Mouse (Mus musculus) lung, embryonic 14.5 days (tissue): ENCODE data around the gene Sema3b. TPM values are rescaled to one million over a fixed set of nuclear protein-coding genes. Genes with fewer than 3 reads are reported as not detected.
A peak's percentile ranks its signal among the peaks of the same experiment; 100 is the strongest.

ENCODE experiments used
- ATAC-seq: fragments of 200-750 bp; cut with Nextera tagmentation; 2 replicates; pipeline ENCODE4 v1.8.0; 2017; ENCODE audit warnings: mild to moderate bottlenecking, moderate TSS enrichment, moderate library complexity; ENCODE audit not compliant: insufficient read depth
- DNase-seq: peaks from one replicate; pipeline ENCODE4 v3.0.0-alpha.2; 2015
- H3K27ac ChIP-seq: fragments of 300-500 bp; sonication (generic); 2 replicates; pipeline ENCODE4 v1.5.1; 2014; ENCODE audit warnings: low read depth, mild to moderate bottlenecking, moderate library complexity
- H3K27me3 ChIP-seq: fragments of 300-500 bp; sonication (generic); 2 replicates; pipeline ENCODE4 v1.6.1; 2014; ENCODE audit warnings: low read length, control low read depth; ENCODE audit not compliant: insufficient read depth
- H3K36me3 ChIP-seq: fragments of 300-500 bp; sonication (generic); 2 replicates; pipeline ENCODE4 v1.6.1; 2014; ENCODE audit warnings: control low read depth; ENCODE audit not compliant: insufficient read depth
- H3K4me1 ChIP-seq: fragments of 300-500 bp; sonication (generic); 2 replicates; pipeline ENCODE4 v1.6.1; 2014; ENCODE audit warnings: antibody characterized with exemption, control low read depth; ENCODE audit not compliant: insufficient read depth
- H3K4me2 ChIP-seq: fragments of 300-500 bp; sonication (generic); 2 replicates; pipeline ENCODE4 v1.6.1; 2014; ENCODE audit warnings: mild to moderate bottlenecking
- H3K4me3 ChIP-seq: fragments of 300-500 bp; sonication (generic); 2 replicates; pipeline ENCODE4 v1.5.1; 2014; ENCODE audit warnings: low read depth, low read length
- H3K9ac ChIP-seq: fragments of 300-500 bp; sonication (generic); 2 replicates; pipeline ENCODE4 v1.6.1; 2014
- H3K9me3 ChIP-seq: fragments of 300-500 bp; sonication (generic); 2 replicates; pipeline ENCODE4 v1.6.1; 2016; ENCODE audit warnings: low read depth, low read length, control low read depth
- CTCF ChIP-seq: IDR thresholded peaks from 2 replicates; pipeline ENCODE4 v1.5.1; 2016; ENCODE audit warnings: antibody characterized with exemption, low read depth
- WGBS: fragments of 180-500 bp; shearing (Covaris S2); extraction: QIAGEN DNeasy Blood & Tissue Kit; methylation state at CpG from one replicate; pipeline ENCODE4 v1.1.7; 2014; 5-methylcytosine and 5-hydroxymethylcytosine counted together
- polyA plus RNA-seq: library from polyadenylated mRNA; unstranded; fragments of >200 nt; fragmentation: Nextera tagmentation; extraction: Ambion mirVana; gene quantifications from 2 replicates; pipeline ENCODE4 v1.2.1, GENCODE M21; 2014

Sema3b gene
- polyA plus RNA-seq, 1 experiment from 2014 or later = 5.3 TPM

DNA sequence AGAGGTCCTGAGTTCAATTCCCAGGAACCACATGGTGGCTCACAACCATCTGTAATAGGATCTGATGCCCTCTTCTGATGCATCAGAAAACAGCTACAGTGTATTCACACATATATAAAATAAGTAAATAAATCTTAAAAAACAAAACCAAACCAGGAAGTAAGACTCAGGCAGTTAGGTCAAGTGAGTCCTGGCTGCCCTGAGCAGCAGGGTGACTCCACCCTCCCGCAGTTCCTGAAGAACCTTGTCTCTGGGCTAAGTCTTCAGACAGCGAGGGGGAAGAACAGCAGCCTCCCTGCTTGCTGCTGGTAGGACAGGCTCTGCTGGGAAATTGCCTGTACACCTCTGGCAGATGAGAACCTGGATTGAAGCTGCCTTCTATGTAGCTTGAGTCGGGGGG is 52.7 kb downstream of the Sema3b start:
- TF ChIP-seq CTCF = no peak
- Histone ChIP-seq H3K4me3 (peak overlapping the region; percentile 68), H3K27ac (no peak overlapping the region), H3K4me1 (peaks cover 26% of the 10 kb centered on the region), H3K4me2 (peak overlapping the region; percentile 97), H3K36me3 (peaks cover 52% of the 10 kb centered on the region), H3K9me3 (no peaks in the 10 kb centered on the region), H3K27me3 (no peaks in the 10 kb centered on the region), H3K9ac (no peak overlapping the region; the same call in 1 of the 2 replicates)
- DNase-seq (no peak), ATAC-seq (no peak)
- 60% methylated on average over 3 of the region's 3 CpGs for WGBS

DNA sequence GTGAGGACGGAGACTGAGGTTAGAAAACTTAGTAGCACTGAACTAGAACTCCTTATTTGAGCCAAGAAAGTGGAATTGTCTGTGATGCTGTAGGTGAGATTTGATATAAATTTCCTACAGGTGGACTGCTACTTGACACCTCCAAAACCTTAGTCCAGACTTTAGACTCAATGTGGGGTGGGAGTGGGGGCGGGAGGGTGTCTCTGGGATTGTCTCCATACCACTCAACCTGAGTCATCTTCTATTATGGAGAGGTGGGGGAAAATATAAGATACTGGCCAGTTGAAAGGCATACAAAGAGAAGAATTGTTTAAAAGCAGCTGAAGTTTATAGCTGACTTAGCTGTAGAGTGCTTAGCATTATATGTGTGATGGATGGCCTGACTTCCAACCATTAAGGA is 53.3 kb downstream of the Sema3b start:
- Histone ChIP-seq H3K36me3 (peaks cover 46% of the 10 kb centered on the region), H3K27me3 (no peaks in the 10 kb centered on the region), H3K4me1 (peaks cover 30% of the 10 kb centered on the region), H3K9ac (peak overlapping the region; percentile 76), H3K27ac (peak overlapping the region; percentile 98; the same call in 1 of the 2 replicates), H3K4me2 (peak overlapping the region; percentile 97), H3K9me3 (no peaks in the 10 kb centered on the region), H3K4me3 (peak overlapping the region; percentile 68)
- no peak for TF ChIP-seq CTCF
- DNase-seq = no peak
- ATAC-seq = no peak
- 28% methylated on average over 2 of the region's 2 CpGs for WGBS

DNA sequence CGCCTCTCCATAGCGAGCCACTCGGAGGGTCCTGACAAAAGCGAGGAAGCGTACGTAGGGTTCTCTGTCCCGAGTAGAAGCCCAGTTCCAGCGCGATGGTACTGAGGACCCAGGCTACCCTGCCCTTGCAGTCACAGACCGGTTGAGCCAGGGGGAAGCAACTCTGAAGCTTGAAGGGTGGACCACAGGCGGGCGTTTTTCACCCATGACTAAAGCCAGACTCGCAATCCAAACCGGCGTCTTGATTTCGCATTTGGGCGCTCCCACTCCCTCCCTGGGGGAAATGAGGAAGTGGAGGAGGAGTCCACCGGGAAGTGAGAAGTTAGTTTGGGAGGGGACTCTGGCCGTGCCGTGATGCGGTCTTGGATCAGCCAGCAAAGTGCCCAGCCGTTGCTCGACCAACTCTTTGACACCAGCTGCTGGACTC is 54.0 kb downstream of the Sema3b start:
- WGBS = under 1% methylated on average over 23 of the region's 23 CpGs
- peak; percentile 12 for ATAC-seq
- Histone ChIP-seq H3K4me1 (peaks cover 30% of the 10 kb centered on the region), H3K9ac (peak overlapping the region; percentile 76), H3K4me2 (peak overlapping the region; percentile 97), H3K36me3 (peaks cover 39% of the 10 kb centered on the region), H3K27me3 (no peaks in the 10 kb centered on the region), H3K9me3 (no peaks in the 10 kb centered on the region), H3K27ac (peak overlapping the region; percentile 98), H3K4me3 (peak overlapping the region; percentile 68)
- no peak for TF ChIP-seq CTCF
- DNase-seq = peak; percentile 79

DNA sequence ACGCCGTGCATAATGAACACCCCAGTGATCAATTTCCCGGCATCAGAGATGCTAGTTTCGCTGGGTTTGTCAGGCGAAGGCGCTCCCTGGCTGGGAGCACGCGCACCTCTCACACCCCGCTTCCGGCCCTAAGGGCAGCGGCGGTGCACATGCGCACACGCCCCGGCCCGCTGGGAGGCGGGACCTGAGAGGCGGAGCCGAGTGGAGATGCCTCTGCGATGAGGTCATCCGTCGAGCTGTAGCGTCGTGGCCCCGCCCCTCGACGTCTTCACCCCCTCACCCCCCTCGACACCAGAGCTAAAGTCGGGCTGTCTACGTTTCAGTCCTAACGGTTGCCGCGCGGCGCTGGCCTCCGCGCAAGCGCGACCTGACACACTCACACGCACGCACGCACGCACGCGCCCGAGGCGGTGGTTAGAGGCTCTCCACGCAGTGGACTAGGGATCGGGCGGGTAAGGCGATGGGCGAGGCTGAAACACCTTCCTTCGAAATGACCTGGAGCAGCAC is 54.7 kb downstream of the Sema3b start:
- Histone ChIP-seq H3K27me3 (no peaks in the 10 kb centered on the region), H3K27ac (peak overlapping the region; percentile 98), H3K9ac (peak overlapping the region; percentile 76), H3K4me1 (peaks cover 30% of the 10 kb centered on the region), H3K36me3 (peaks cover 32% of the 10 kb centered on the region), H3K4me3 (peak overlapping the region; percentile 68), H3K4me2 (peak overlapping the region; percentile 97), H3K9me3 (no peaks in the 10 kb centered on the region)
- peak; percentile 35 for TF ChIP-seq CTCF
- DNase-seq (peak; percentile 99), ATAC-seq (peak; percentile 89)
- under 1% methylated on average over 53 of the region's 53 CpGs for WGBS

DNA sequence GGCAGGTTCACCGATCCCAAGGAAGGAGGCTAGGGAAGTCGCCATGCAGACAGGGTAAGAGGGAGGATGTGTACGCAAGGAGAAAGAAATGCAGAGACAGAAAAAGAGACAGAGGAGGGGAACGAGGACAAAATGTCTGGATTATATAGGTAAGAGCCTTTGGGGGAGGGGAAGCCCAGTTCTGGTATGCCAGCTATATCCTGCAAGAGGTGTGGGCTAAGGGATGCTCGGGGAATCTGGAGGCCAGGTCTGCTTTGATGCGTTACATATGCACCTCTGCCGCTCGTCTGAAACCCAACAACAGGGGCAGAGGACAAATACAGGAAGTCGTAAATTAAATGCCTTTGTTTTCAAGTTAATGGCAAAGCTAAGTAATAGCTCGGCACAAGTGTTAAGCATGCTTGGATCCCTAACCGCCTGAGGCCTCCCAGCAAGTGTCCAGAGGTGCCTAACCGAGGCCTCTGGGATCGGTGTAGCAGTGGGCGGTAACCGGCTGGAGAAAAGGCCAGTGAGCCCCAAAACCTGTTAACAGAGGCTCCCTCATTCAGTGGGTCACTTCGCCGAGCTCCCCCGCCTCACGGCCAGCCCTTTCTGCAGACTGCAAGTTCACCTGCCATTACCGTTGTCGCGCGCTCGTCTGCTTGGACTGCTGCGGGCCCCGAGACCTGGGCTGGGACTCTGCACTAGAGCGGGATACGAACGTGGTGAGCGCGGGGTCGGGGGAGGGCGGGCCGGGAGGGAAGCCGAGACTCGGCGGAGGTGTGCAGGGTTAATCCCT is 55.3 kb downstream of the Sema3b start:
- peak overlapping the region; percentile 68 for H3K4me3 ChIP-seq
- peak overlapping the region; percentile 98 for H3K27ac ChIP-seq
- peak overlapping the region; percentile 97 for H3K4me2 ChIP-seq
- DNase-seq (no peak), ATAC-seq (peak; percentile 46)
- whole genome bisulfite sequencing = 5% methylated on average over 37 of the region's 37 CpGs
- TF ChIP-seq CTCF = no peak
- peaks cover 30% of the 10 kb centered on the region for H3K4me1 ChIP-seq
- H3K9ac ChIP-seq = peak overlapping the region; percentile 69
- no peaks in the 10 kb centered on the region for H3K27me3 ChIP-seq
- no peaks in the 10 kb centered on the region for H3K9me3 ChIP-seq
- H3K36me3 ChIP-seq = peaks cover 26% of the 10 kb centered on the region

DNA sequence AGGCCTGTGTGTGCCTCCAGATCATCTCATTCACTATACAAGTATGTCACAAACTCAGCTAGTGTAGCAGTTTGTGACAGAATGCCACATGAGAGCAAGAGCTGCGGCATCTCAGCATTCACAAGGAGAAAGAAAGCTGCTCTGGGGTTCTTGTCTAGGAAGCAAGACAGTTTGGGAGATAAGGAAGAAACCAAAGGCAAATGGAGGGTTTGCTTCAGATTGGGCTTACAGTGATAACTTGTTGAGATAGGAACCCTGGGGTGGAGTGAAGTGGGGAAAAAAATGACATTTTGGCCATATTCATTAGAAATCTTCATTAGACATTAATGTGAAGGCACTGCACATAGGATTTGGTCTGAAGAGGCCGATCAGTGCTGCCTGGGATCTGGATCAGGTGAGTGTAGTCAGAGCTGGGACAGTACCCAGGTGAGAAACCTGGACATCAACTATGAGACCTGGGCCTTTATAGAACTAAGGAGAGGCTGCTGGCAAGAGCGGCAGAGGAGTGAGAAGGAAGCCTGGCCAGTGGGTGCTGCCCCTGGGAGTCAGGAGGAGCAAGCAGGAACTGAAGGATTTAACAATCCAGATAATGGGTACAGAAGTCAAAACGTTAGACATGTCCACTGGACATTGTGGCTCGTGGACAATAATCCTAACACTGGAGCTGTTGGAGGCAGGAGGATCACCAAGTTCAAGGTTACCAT is 56.2 kb downstream of the Sema3b start:
- H3K9ac ChIP-seq = peak overlapping the region; percentile 75
- no peak for DNase-seq
- 72% methylated on average over 5 of the region's 5 CpGs for WGBS
- no peak for ATAC-seq
- peak overlapping the region; percentile 26; the same call in 1 of the 2 replicates for H3K27ac ChIP-seq
- no peaks in the 10 kb centered on the region for H3K9me3 ChIP-seq
- H3K36me3 ChIP-seq = peaks cover 17% of the 10 kb centered on the region
- H3K4me3 ChIP-seq = peak overlapping the region; percentile 68
- H3K4me1 ChIP-seq = peaks cover 30% of the 10 kb centered on the region
- no peak for TF ChIP-seq CTCF
- H3K27me3 ChIP-seq = no peaks in the 10 kb centered on the region
- H3K4me2 ChIP-seq = peak overlapping the region; percentile 97

DNA sequence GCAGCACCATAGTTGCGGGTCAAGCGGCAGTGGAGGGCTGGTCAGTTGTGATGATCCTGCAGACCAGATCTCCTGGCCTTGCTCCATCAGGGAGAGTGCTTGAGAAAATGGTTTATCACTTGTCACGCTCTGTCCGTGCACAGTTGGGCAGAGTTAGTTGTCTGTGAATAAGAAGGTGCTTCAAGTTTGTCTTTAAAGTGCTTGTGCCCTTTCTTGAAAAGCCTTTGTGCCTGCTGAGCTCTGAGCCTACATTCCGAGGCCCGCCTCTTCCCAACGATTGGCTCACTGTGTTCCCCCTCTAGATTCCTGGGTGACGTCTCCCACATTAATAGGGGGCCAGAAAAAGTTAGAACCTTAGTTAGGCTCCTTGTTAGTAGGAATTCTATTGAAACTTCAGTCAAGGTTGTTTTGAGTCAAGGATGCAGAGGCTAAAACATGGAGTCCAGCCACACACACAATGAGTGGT is 57.1 kb downstream of the Sema3b start:
- H3K4me2 ChIP-seq = peak overlapping the region; percentile 97
- DNase-seq = peak; percentile 71
- H3K9me3 ChIP-seq = no peaks in the 10 kb centered on the region
- peak overlapping the region; percentile 82 for H3K27ac ChIP-seq
- 4% methylated on average over 8 of the region's 8 CpGs for WGBS
- peak overlapping the region; percentile 60 for H3K4me3 ChIP-seq
- TF ChIP-seq CTCF = no peak
- peak overlapping the region; percentile 75 for H3K9ac ChIP-seq
- peaks cover 35% of the 10 kb centered on the region for H3K4me1 ChIP-seq
- H3K36me3 ChIP-seq = peaks cover 8% of the 10 kb centered on the region; the same call in 1 of the 2 replicates
- no peaks in the 10 kb centered on the region for H3K27me3 ChIP-seq
- no peak for ATAC-seq
